Mouse (Mus musculus) mature B cell (primary cell): ENCODE results near the gene Prune1.
"Not testable (repeated sequence)": the region's sequence is repeated elsewhere in the genome, so short reads cannot be mapped to it uniquely, and the experiment has no call there.

ENCODE experiments used
- in situ Hi-C: fragments of 300-500 bp; cut with MboI; formaldehyde crosslinking; loops from 2 replicates; pipeline ENCODE4 v1.14.3; 2019

The Prune1 gene

GRCm38 (mm10) chr3:95213609-95213975 lies 68.3 kb downstream of the Prune1 start:
- in situ Hi-C loops = no loop called here

GRCm38 (mm10) chr3:95212889-95213608 lies 68.8 kb downstream of the Prune1 start:
- in situ Hi-C loops = not testable (repeated sequence)

GRCm38 (mm10) chr3:95210585-95210984 lies 71.3 kb downstream of the Prune1 start:
- in situ Hi-C loops = no loop called here

GRCm38 (mm10) chr3:95208286-95208685 lies 73.6 kb downstream of the Prune1 start:
- in situ Hi-C loops = no loop called here

- in situ Hi-C loops = no loop called here
These were observed 78.0 kb downstream of the Prune1 start for GRCm38 (mm10) chr3:95203880-95204279.
